Mouse (Mus musculus) liver, adult 2 months (tissue): Measurements from ENCODE around the gene Cemip2.

Source experiments
- CTCF ChIP-seq: fragments of 200-500 bp; IDR thresholded peaks from 2 replicates; pipeline ENCODE4 v1.5.1; 2011; ENCODE audit warnings: low read depth, low read length, control low read depth
- POLR2A ChIP-seq: fragments of 200-500 bp; IDR thresholded peaks from 2 replicates; pipeline ENCODE4 v1.6.1; 2011; ENCODE audit warnings: low read length, control low read depth; ENCODE audit not compliant: insufficient read depth; ENCODE audit errors: extremely low read depth

DNA sequence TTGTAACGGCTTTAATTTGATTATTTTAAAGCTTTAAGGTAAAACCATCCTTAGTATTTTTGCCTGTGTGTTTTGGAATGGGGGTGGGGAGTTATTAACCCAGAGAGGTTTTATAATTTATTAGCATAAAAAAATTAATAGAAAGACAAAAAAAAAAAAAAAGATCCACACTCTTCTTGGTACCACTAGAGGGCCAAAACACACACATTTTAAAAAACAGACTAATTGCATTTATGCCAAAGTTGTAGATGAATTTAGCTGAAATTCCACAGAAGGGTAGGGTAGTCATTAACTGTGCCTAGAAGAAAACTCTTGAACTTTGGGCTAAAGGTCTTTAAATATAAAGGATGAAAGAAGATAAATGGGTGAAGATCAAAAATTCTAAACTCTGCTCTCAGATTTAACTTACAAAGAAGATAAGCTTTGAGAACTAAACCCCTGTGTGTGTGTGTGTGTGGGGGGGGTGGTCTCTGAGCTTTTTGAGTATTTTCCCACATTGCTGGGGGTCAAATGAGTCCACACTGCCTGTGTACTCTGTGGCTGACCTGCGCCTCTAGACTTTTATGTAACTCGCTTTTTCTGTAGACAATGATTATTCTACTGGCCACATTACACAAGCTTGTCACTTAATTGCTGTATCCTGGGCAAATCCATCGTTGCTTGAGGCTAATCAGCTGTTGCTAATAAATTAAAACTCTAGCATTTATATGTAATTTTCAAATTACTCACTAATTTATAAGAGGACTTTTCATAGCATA is 47.2 kb downstream of the Cemip2 start:
- TF ChIP-seq POLR2A, result no peak
- TF ChIP-seq CTCF, result no peak
